Mouse (Mus musculus) midbrain, embryonic 16.5 days (tissue): Measurements from ENCODE around the gene Smn1. TPM values are rescaled to one million over a fixed set of nuclear protein-coding genes. Genes with fewer than 3 reads are reported as not detected.

Experiments
- ATAC-seq: fragments of 200-750 bp; cut with Nextera tagmentation; 2 replicates; pipeline ENCODE4 v1.8.0; 2017; ENCODE audit warnings: moderate TSS enrichment
- H3K27ac ChIP-seq: fragments of 300-500 bp; sonication (generic); 2 replicates; pipeline ENCODE4 v1.5.1; 2014; ENCODE audit warnings: mild to moderate bottlenecking, low read length, mixed read lengths
- H3K27me3 ChIP-seq: fragments of 300-500 bp; sonication (generic); 2 replicates; pipeline ENCODE4 v1.6.1; 2014; ENCODE audit warnings: low read depth, low read length, mixed read lengths; ENCODE audit not compliant: control insufficient read depth, insufficient read depth
- H3K36me3 ChIP-seq: fragments of 300-500 bp; sonication (generic); 2 replicates; pipeline ENCODE4 v1.6.1; 2014; ENCODE audit warnings: mild to moderate bottlenecking, low read length, moderate library complexity, mixed read lengths; ENCODE audit not compliant: control insufficient read depth, insufficient read depth
- H3K4me1 ChIP-seq: fragments of 300-500 bp; sonication (generic); 2 replicates; pipeline ENCODE4 v1.6.1; 2014; ENCODE audit warnings: mild to moderate bottlenecking, low read length, mixed read lengths; ENCODE audit not compliant: control insufficient read depth, insufficient read depth
- H3K4me2 ChIP-seq: fragments of 300-500 bp; sonication (generic); 2 replicates; pipeline ENCODE4 v1.6.1; 2014; ENCODE audit warnings: mild to moderate bottlenecking, low read length, mixed read lengths
- H3K4me3 ChIP-seq: fragments of 300-500 bp; sonication (generic); 2 replicates; pipeline ENCODE4 v1.5.1; 2014; ENCODE audit warnings: low read depth, mild to moderate bottlenecking, low read length, moderate library complexity, mixed read lengths
- H3K9ac ChIP-seq: fragments of 300-500 bp; sonication (generic); 2 replicates; pipeline ENCODE4 v1.6.1; 2014; ENCODE audit warnings: low read depth, low read length, mixed read lengths
- H3K9me3 ChIP-seq: fragments of 300-500 bp; sonication (generic); replicated peaks from 2 replicates; pipeline ENCODE4 v1.6.1; 2014; ENCODE audit warnings: mild to moderate bottlenecking, low read length, mixed read lengths; ENCODE audit not compliant: control insufficient read depth, poor library complexity, severe bottlenecking
- WGBS: fragments of 180-500 bp; shearing (Covaris S2); extraction: QIAGEN DNeasy Blood & Tissue Kit; methylation state at CpG from one replicate; pipeline ENCODE4 v1.1.7; 2014; 5-methylcytosine and 5-hydroxymethylcytosine counted together
- polyA plus RNA-seq: library from polyadenylated mRNA; unstranded; fragments of >200 nt; fragmentation: Nextera tagmentation; extraction: Ambion mirVana; gene quantifications from 2 replicates; pipeline ENCODE4 v1.2.1, GENCODE M21; 2015

Smn1 gene
- 44.3 and 45.0 TPM in 2 replicates for polyA plus RNA-seq

- H3K36me3 ChIP-seq = peaks cover 20% of the 10 kb centered on the region
- H3K4me3 ChIP-seq = peak within 1 kb of the TSS; percentile 61
- H3K9ac ChIP-seq = peak within 1 kb of the TSS; percentile 82
- H3K4me2 ChIP-seq = peak within 1 kb of the TSS; percentile 93
- H3K27me3 ChIP-seq = no peaks in the 10 kb centered on the region
- H3K4me1 ChIP-seq = peaks cover 14% of the 10 kb centered on the region
- no peaks in the 10 kb centered on the region for H3K9me3 ChIP-seq
- H3K27ac ChIP-seq = peak within 1 kb of the TSS; percentile 2; the same call in 1 of the 2 replicates
- WGBS = 4% methylated on average over 42 of the region's 42 CpGs
- ATAC-seq = peak; percentile 98
These were observed at the start of gene Smn1 for GRCm38 (mm10) chr13:100124423-100125257. TSS of gene Smn1 (plus strand) at chr13:100124852.

DNA sequence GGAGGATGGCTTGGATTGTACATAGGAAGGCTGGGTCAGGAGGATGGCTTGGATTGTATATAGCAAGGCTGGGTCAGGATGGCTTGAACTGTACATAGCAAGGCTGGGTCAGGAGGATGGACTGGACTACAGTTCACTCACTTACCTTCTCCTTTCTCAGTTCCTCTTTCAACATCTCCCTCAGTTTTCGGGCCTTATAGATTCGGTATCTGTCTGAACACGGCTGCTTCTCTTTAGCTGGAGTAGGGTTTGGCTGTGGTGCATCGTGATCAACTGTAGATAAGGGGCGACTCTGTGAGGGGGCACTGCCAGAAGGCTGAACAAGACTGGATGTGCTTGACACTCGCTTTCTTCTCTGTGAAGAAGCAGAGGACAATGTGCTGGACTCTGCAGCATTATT is 25.8 kb upstream of the Smn1 start:
- Histone ChIP-seq H3K4me2 (no peak overlapping the region), H3K9ac (no peak overlapping the region), H3K9me3 (no peaks in the 10 kb centered on the region), H3K27ac (no peak overlapping the region), H3K36me3 (peaks cover 15% of the 10 kb centered on the region), H3K27me3 (no peaks in the 10 kb centered on the region), H3K4me1 (peaks cover 18% of the 10 kb centered on the region), H3K4me3 (no peak overlapping the region)
- ATAC-seq = no peak
- 93% methylated on average over 6 of the region's 6 CpGs for WGBS

- WGBS = 8% methylated on average over 15 of the region's 15 CpGs
- H3K36me3 ChIP-seq = 0 out of 2 replicates have a peak, but pooled peaks cover 2% of the 10 kb centered on the region
- no peak for ATAC-seq
These were observed 21.5 kb upstream of the Smn1 start for GRCm38 (mm10) chr13:100103052-100103658.

DNA sequence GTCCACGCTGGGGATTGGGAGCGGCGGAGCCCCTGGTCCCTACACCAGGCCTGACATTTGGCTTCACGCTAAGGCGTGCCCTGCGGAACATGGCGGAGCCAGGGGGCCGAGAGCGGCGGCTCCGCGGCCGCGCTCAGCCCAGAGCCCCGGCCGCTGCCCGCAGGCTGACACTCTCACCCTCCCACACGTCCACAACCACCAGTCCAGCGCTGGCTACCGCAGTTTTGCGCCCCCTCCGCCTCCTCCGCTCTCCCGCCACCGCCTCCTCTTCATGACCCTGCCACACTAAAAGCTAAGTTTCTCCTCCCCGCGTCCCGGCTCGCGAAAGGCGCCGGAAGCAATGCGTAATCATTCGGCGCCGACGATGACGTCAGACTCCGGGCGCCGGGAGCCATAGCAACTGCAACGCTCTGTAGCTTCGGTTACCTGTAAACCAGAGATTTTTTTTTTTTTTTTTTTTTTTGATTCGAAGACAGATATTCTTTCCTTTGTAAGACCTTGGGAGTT is 20.9 kb upstream of the Smn1 start, which contains the start of gene Bdp1:
Gene Bdp1 (minus strand): TSS at position 323 of the 507 bp plus-strand sequence.
- Histone ChIP-seq H3K36me3 (no peaks in the 10 kb centered on the region), H3K9me3 (no peaks in the 10 kb centered on the region; the same call in 1 of the 2 replicates), H3K27me3 (no peaks in the 10 kb centered on the region), H3K4me3 (peak within 1 kb of the TSS; percentile 95), H3K4me2 (peak within 1 kb of the TSS; percentile 87), H3K27ac (peak within 1 kb of the TSS; percentile 78), H3K4me1 (peaks cover 29% of the 10 kb centered on the region), H3K9ac (peak within 1 kb of the TSS; percentile 88)
- under 1% methylated on average over 40 of the region's 44 CpGs for WGBS
- peak; percentile 74 for ATAC-seq

More at GRCm38 (mm10) chr13:100103052-100103658, 21.5 kb upstream of the Smn1 start:
- Histone ChIP-seq H3K4me2 (peak overlapping the region; percentile 87), H3K27me3 (no peaks in the 10 kb centered on the region), H3K4me3 (peak overlapping the region; percentile 95), H3K9me3 (no peaks in the 10 kb centered on the region; the same call in 1 of the 2 replicates), H3K27ac (peak overlapping the region; percentile 78), H3K9ac (peak overlapping the region; percentile 88), H3K4me1 (peaks cover 26% of the 10 kb centered on the region)

- Histone ChIP-seq H3K4me2 (peak within 1 kb of the TSS; percentile 83), H3K4me1 (peaks cover 22% of the 10 kb centered on the region), H3K9ac (peak within 1 kb of the TSS; percentile 96), H3K27me3 (no peaks in the 10 kb centered on the region), H3K9me3 (no peaks in the 10 kb centered on the region; the same call in 1 of the 2 replicates), H3K27ac (peak within 1 kb of the TSS; percentile 84), H3K4me3 (peak within 1 kb of the TSS; percentile 97), H3K36me3 (no peaks in the 10 kb centered on the region)
- ATAC-seq = peak; percentile 81
- WGBS = under 1% methylated on average over 68 of the region's 76 CpGs
These were observed 16.8 kb upstream of the Smn1 start, which contains the start of gene Serf1 for GRCm38 (mm10) chr13:100107652-100108472. TSS of gene Serf1 (plus strand) at chr13:100108012.

DNA sequence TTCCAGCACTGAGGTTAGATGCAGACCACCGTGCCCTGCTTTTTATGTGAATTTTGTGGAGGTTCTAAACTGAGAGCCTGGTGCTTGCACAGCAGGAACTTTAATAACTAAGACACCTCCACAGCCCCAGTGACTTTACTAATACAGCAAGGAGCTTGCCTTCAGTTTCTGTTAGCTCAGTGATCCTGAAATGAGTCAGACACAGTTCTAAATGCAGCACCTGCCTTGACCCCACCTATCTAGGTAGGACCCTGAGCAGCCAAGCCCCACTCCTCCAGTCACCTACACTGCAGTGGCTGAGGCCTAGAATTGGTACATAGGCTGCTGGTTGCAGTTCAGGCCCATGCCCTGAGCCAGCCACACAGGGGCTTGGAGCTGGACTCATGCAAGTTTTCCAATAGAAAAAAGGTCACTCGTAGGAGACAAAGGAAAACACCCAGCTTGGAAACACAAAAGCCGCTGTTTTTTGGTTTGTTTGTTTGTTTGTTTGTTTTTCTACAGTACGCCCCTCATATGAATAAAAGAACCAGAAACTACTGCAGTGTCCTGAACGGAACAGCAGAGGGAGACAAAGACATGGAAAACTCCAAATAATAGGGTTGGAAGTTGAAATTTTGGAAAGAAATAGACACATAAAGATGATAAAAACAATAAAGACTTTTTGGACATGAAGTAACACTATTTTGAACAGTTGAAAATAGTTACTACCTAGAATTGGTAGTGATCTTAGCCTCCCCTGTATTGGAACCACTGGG is 12.3 kb upstream of the Smn1 start:
- Histone ChIP-seq H3K4me1 (peaks cover 13% of the 10 kb centered on the region), H3K27ac (no peak overlapping the region), H3K4me3 (no peak overlapping the region), H3K27me3 (no peaks in the 10 kb centered on the region), H3K9ac (no peak overlapping the region), H3K9me3 (no peaks in the 10 kb centered on the region; the same call in 1 of the 2 replicates), H3K36me3 (peaks cover 14% of the 10 kb centered on the region; the same call in 1 of the 2 replicates), H3K4me2 (no peak overlapping the region)
- ATAC-seq = no peak
- 42% methylated on average over 5 of the region's 5 CpGs for WGBS

DNA sequence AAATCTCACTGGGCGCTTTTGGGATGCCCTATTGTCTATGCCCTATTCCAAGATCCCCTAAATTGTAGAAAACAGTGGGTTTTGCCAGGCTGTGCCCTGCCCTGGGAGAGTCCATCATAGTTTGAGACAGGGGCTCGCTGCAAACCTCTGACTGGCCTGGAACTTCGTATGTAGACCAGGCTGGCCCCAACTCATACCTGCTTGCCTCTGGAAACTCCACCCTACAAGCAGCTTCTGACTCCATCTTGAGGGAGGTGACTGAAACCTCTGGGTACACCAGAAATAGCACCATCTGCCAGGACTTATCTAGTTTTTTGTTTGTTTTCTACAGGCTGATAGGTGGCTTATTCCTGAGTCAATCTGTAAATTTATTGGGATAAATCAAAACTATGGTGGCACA is 682 bp upstream of the Smn1 start:
- Histone ChIP-seq H3K4me3 (peak overlapping the region; percentile 61), H3K4me2 (peak overlapping the region; percentile 64), H3K9me3 (no peaks in the 10 kb centered on the region), H3K36me3 (peaks cover 16% of the 10 kb centered on the region), H3K27ac (no peak overlapping the region), H3K9ac (peak overlapping the region; percentile 82), H3K4me1 (peaks cover 14% of the 10 kb centered on the region), H3K27me3 (no peaks in the 10 kb centered on the region)
- 87% methylated on average over 3 of the region's 3 CpGs for WGBS
- ATAC-seq = peak; percentile 36; the same call in 1 of the 2 replicates

GRCm38 (mm10) chr13:100125258-100125643 is 599 bp downstream of the Smn1 start:
- Histone ChIP-seq H3K4me3 (peak overlapping the region; percentile 61), H3K4me1 (peaks cover 14% of the 10 kb centered on the region), H3K27ac (no peak overlapping the region; the same call in 1 of the 2 replicates), H3K9me3 (no peaks in the 10 kb centered on the region), H3K4me2 (peak overlapping the region; percentile 93), H3K9ac (peak overlapping the region; percentile 82), H3K27me3 (no peaks in the 10 kb centered on the region), H3K36me3 (peaks cover 20% of the 10 kb centered on the region)
- ATAC-seq = peak; percentile 38
- WGBS = 5% methylated on average over 10 of the region's 10 CpGs
